Mouse (Mus musculus) ovary, postnatal 10 days (tissue): ENCODE measurements around the gene Magt1.
"Not testable (repeated sequence)": the region's sequence is repeated elsewhere in the genome, so short reads cannot be mapped to it uniquely, and the experiment has no call there.

ENCODE experiments used
- DNase-seq: peaks from one replicate; pipeline ENCODE4 v3.0.0; 2022; ENCODE audit warnings: low spot score

Gene Magt1

DNA sequence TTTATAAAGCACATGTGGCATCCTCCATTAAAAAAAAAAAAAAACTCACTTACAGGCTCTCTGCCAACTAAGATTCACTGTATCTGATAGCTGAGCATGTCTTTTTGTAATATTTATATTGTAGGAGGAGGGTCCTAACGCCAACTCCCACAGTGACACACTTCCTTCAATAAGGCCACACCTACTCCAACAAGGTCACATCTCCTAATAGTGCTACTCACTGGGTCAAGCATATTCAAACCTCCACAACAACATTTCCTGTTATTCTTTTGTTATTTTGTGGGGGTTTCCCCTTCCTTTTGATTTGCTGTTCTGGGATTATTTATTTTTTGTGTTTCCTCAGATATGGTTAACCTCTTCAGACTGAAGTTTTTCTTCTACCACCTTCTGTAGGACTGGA, 65.3 kb downstream of the Magt1 start:
- DNase-seq, result no peak

DNA sequence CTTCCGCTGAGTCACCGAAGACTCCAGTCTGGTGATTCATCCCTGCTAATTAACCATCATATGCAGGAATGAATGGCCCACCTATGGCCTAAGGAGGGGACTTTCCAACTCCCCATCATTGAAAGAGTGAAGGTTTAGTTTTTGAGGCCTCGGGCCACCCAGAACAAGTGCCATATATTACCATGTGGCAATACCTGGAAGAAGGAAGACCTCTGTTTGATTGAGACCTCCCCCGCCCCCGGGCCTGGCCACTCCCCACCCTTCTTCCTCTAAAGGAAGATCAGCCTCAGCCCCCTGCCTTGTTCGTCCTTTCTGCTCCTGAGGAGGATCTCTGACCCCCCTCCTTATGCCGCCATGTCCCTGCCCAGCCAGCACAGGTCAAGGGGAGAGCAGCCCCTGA, 72.5 kb downstream of the Magt1 start:
- DNase-seq, result no peak

DNA sequence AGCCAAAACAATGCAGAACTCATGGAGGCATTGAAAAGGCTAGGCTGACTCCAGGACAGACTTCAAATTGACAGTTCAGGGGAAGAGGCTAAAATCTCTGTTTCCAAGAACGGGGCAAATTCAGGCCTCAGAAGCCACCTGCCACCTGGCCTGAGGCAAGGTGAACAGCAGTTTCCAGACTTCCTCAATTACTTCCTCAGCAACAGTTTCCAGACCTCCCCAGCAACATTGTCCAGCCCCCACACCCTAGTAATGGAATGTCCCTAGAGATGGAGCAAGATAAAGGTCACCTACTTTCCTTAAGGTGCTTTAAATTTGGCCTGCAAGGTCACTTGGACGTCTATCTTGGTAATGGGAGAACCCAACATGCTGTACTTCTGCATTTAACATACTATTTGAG, 74.0 kb downstream of the Magt1 start:
- DNase-seq, result no peak

DNA sequence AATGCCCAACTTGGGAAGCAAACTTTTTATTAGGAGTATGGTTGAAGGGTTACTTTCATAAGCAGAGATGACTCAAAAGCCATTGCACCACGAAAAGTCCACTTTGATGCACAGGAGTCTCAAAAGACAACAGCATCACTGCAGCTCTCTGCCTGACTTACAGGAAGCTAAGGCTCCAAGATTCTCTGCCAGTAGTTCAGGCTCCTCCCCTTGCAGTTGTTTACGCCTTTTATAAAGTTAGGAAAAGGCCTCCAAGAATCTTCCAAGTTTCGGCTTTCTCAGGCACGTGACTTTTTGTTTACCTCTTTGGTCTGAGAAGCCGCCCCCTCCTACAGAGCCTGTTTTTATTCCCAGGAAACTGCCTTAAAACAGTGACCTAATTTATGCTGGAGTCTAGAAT, 77.4 kb downstream of the Magt1 start:
- DNase-seq, result no peak

DNA sequence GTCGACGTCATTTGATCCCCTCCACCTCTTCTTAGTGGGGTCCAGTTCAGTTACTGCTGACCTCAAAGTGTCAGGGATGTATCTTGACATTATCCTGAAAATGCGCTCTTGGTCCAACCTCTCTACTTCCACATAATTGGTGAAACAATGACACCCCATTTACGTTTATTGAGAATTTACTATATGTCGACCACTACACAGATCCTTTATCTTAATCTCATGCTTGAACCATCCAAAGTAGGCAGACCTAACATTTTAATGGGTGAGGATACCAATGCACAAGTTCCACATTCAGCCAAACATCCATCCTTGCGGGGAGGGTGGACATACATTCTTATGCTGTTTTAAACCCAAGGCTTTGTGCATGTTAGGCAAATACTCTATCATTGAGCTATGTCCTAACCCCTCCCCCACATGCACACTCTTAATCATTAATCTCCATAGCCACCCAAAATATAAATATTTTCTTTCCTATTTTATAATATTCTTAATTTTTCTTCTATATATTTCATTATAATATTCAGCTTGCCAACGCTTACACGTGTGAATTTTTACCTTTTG, 82.1 kb downstream of the Magt1 start:
- no peak for DNase-seq

DNA sequence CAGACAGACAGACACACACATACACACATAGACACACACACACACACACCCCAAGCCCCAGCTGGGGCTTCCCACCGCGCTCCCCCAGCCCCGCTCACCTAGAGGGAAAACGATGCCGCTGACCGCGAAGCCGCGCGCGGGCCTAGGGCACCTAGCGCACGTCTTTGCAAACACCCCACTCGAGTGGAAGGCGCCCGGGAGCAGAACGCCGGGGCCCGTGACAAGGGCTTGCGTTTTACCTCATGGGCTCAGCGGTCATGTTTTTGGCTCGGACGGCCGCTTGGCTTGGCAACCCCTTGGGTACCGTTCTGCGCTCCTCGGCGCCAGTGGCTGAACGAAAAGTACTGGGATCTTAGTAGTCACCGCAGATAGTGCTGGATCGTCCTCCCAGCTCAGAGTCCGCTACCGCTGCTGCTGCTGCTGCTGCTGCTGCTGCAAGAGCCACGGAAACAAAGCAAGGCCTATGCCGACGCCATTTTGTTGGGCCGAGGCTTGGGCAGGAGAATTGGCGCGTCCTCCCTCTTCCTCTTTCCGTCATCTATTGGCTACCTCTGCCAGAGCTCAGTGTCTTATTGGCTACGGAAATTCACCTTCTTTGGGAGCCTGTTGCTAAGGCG, 82.7 kb downstream of the Magt1 start, which contains the start of gene Atrx:
Gene Atrx (minus strand): TSS at position 543 of the 617 bp plus-strand sequence.
- peak; percentile 21 for DNase-seq

DNA sequence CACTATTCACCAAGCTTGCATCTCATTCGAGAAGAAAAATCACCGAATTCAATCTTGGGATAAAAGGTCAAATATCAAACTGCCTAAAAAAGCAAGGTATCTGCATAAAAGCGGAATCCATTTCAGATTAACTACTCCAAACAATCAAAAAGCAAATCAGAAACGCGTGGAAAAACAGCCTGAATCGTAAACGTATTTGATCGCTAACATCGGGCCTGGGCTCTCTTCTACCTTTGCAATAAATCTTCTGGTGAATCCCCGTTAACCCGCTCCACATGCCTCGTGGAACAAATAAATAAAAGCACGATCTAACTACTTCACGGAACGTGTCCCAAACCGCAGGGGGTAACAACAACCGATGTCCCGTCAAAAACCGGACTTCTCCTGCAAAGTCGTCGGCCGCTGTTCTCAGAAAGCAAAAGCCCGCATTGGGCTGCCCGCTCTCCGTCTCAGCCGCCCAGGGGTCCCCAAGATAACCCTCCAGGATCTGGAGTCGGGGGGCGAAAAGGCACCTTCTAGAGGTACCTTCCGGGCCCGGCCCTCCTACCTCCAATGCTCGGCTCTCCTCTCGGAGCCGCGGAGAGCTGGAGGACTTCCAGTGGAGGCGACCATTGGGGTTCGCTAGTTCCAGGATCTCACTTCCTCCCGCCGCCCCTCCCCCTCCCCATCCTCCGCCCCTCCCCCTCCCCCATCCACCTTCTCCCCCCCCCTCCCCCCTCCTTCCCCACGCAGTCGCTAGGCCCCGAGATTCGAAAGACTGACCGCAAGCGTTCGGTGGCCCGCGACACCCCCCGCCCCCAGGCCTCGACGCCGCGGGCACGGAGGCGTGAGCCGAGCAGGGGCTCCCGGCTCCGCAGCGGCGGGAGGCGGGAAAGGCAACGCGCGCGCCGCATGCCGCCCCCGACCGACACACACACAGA, 83.5 kb downstream of the Magt1 start:
- DNase-seq, result no peak

DNA sequence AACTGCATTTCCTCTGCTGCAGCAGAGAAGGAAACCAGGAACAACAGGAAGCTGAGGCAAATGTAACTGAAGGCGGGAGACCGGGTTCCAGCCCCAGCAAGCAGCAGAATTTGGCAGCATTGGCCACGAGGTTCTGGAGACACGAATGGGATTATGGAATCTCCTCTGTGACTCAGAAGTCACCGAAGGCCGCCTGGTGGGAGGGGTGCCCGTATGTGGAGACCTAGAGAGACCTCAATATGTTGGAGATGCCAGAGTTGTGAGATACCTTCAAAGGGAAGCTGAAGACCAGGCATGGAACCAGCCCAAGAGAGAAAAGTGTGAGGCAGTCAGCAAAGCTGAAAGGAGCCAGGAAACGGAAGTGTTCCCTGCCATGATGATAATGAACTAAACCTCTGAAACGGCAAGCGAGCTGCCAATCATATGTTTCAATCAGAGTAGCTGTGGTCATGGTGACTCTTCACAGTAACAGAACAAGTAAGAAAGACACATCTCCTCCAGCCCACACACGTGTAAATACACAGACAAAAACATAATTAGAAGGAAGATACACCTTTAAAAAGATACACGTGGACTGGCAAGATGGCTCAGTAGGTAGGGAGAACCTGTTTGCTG, 85.5 kb downstream of the Magt1 start:
- DNase-seq, result no peak

DNA sequence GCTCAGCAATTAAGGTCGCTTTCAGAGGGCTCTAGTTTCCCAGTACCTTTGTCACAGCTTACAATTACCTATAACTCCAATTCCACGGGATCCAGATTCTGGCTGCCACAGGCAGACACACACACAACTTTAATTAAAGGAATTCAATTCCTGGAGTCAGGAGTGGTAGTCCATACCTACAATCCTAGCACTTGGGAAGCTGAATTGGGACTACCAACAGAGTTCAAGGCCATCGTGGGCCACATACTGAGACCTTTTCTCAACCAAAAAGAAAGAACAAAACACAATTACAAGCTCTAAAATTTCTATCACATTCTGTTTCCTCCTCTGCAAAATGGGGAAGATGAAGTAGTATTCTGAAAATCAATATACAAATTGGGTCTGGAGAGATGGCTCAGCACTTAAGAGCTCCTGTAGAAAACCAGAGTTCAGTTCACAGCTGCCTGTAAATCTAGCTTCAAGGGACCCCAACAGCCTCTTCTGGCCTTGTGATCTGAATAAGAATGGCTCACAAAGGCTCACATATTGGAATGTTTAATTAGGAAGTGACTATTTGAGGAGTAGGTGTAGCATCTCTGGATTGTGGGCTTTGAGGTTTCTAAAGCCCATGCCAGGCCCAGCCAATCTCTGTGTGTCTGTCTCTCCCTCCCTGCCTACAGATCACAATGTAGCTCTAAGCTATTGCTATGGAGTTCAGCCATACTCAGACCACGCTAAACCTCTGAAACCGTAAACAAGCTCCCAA, 87.2 kb downstream of the Magt1 start:
- DNase-seq, result no peak

DNA sequence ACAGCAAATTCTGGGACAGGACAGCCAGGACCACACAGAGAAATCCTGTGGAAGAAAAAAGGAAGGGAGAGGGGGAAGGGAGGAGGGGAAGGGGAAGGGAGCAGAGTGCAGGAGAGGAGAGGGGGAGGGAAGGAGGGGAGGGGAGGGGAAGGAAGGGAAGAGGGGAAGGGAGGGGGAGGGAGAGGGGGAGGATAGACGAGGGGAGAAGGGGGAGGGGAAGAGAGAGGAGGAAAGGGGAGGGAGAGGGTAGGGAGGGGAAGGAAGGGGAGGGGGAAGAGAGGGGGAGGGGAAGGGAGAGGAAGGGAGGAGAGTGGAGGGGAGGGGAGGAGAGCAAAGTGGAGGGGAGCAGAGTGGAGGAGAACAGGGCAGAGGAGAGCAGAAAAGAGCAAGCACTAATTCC, 87.8 kb downstream of the Magt1 start:
- DNase-seq, result no peak

DNA sequence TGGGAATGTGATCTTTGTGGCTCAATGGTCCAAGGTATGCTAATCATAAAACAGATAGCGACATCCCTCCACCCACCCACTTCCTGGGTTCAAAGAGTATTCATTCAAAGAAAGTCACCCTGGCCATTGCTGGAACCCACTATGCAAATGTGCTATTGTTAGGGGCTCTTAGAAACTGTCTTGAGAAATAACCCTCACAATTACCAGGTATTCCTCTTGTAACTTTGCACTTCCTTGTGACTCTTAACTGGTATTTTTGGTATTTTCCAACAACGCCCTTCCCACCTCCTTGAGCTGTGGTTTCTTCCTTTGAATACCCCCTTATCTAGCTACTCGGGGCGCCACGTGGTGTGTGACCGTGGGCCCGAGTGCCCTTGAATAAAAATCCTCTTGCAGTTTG, 88.7 kb downstream of the Magt1 start:
- DNase-seq, result not testable (repeated sequence)

DNA sequence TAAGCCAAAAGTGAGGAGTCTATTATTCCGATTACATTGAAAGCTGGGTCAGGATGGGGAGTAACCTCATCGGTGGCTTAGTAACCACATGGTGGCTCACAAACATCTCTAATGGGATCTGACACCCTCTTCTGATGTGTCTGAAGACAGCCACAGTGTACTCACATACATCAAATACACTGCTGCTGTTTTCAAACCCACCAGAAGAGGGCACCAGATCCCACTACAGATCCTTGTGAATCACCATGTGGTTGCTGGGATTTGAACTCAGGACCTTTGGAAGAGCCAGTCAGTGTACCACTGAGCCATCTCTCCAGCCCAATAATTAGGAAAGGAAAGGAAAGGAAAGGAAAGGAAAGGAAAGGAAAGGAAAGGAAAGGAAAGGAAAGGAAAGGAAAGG, 90.3 kb downstream of the Magt1 start:
- no peak for DNase-seq
